Mouse (Mus musculus): ENCODE results near the gene Npff.

The Npff gene

DNA sequence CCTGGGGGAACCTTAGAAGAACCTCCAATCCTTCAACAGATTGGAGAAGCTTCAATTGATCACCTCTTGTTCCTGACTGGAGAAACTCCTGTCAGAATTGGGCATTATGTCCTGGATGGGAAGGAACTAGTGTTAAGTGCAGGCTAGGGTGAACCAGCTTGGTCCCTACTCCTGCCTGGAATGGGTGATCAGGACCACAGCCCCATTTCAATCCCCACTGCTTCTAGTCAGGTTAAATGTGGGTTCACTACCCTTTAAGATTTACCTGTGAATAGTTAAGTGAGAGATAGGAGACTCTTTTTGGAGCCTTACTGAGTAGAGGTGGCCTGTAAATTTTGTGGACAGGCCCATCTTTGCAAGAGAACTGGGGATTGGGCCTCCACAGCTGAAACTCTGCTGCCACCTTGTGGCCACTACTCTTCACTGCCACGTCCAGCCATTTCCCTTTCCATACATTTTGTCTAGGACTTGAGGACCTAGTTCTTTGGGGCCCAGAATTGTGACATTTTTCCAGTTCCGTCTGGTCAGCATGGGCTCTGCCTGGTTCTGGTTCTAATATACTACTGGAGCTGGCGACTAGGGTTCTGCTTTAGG lies at the start of gene Npff:
Gene Npff (minus strand): TSS at position 51 of the 594 bp plus-strand sequence.
- no peak for DNase-seq (ENCODE audit: low read depth)

DNA sequence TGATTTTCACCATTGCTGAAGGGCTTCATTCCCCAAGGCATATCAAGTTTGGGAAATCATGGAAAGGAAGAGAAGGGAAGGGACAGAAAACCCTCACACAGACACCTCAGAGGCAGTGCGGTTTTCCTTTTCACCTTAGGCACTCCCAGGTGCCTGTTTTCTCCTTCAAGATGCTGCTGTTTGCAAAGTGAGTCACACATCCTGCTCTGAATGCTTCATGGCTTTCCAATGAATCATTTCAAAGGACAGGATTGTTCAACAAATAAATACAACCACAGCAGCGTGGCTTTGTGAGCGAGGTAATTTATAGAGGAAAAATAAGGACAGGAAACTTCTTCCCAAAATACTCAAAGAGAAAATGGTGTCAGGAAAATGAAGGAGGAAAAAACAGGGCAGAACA lies 47.3 kb upstream of the Npff start:
- DNase-seq (ENCODE audit: low read depth) = peak; percentile 51

DNA sequence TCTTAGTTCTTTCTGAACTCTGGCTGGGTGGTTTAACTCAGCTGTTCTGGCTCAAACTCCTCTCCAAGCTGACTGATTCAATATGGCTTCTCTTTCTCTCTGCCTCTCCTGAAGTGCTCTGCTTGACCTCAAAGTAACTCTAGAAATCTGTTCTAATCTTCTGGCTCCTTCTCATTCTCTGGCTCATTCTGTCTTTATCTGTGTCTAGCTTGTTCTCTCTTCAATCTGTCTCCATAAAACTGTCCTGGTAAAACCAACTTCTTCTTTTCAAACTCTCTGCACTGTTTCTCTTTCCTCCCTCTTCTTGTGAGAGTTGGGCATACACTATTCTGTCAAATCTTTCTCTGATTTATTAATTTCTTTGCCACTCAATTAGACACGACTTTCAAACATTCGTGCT lies 43.1 kb upstream of the Npff start:
- DNase-seq (ENCODE audit: low read depth) = no peak

DNA sequence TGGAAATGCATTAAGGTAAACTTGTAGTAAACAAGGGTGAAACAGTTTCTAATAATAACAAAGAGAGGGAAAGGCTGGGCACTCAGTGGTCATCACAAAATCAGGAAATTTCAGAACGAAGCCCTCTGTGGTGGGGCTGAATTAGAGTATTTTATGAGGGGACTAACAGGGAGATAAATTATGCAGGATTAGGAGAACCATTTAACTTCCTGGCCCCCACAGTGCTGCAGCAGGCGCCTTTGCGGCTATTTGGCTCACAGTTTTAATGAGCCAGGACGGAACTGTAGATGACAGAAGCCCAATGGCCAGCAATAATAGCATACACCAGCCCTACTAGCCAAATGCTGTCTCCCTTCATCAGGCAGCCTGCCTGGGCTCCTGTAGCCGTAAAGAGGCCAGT lies 38.9 kb upstream of the Npff start:
- DNase-seq (ENCODE audit: low read depth) = no peak

DNA sequence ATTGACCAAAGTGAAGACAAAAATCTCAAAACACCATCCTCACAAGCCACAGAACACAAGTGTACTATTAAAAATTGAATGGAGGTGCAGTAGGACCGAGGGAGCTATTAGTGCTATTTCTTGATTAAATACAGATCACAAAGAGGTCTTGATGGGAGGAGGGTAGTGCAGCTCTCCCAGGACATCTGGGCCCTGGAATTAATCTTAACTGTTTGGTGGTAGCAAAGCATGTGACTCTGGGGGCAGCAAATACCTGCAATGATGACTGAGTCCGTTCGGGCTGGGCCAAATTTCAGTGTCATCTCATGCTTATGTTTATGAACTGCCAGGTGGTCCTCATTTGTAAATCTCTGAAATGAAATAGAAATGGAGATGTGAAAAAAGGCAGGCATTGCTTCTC lies 38.3 kb upstream of the Npff start:
- DNase-seq (ENCODE audit: low read depth) = no peak

DNA sequence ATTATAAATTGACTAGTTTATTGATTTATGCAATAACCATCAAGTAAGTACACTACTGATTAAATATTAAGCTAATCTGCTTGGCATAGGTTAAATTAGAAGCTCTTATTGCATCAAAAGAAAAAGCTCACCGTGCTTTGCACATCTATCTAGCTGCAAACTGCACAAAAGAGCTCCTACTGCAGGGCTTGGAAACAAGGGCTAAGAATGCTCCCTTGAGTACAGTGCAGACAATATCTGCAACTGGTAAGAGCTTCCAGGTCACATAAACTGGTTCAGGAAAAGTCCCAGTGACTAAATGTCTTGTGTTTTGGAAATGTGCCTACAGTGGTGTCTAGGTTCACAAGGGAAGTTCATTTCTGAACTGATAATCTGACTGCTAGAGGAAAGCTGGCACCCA lies 37.7 kb upstream of the Npff start:
- DNase-seq (ENCODE audit: low read depth) = no peak

DNA sequence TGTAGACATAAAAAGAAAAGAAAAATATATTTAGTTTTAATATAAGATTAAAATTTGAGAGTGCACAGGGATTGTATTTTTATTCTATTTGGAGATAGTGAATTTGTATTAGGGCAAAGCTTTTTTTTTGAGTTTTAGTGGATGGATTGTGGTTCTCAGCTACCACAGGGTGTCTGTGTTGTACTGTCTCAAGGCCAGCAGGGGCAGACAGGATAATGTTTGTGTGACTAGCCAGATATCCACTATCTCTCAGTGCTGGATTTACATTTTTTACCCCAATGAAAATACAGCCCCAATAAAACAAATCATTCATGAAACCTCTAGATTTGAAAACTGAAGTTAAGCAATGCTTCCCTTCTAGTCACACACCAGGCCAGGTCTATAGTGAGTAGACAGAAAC lies 32.8 kb upstream of the Npff start:
- no peak for DNase-seq (ENCODE audit: low read depth)

DNA sequence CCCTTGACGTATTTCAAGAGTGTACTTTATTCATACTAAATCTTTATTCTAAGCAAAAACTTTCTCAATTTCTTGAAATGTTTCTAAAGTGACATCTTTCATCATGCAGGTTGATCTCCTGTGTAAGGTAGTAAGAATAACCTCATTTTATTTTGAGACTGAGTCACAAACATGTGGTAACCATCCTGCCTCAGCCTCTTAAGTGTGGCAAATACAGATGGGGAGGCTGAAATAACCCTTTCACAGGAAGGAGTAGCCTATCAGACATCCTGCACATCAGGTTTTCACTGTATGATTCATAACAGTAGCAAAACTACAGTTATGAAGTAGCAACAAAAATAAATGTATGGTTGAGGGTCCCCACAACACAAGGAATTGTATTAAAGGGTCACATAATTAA lies 30.8 kb upstream of the Npff start:
- no peak for DNase-seq (ENCODE audit: low read depth)

DNA sequence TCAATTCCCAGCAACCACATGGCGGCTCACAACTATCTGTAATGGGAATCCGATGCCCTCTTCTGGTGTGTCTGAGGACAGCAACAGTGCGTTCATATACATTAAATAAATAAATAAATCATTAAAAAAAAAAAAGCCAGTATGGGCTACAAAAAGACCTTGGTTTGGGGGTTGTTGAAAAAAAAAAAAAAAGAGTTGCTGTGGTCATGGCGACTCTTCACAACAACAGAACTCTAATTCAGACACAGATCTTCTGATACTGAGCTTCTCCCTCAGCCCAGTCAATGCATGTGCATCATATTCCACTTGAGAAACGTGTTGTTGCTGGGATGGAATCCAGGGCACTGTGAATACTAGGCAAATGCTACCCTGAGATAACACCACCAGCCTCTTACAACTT lies 27.9 kb upstream of the Npff start:
- no peak for DNase-seq (ENCODE audit: low read depth)

DNA sequence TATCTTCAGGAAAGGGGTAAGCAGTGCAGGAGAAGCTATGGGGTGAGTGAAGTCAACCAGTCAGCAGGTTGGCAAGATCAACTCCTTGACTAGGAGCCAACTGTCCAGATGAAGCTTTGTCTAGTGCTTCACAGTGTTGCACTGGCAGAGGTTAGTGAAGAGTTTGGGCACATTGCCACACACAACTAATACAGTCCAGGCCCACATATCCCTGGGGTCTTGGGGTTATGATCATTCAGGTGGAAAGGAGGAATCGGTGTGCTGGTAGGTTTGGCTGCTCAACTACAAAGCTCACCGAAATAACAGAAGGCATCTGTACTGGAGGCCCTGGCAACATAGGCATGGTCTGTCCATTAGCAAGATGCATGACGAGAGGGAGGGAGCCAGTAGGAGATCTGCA lies 22.7 kb upstream of the Npff start:
- no peak for DNase-seq (ENCODE audit: low read depth)

DNA sequence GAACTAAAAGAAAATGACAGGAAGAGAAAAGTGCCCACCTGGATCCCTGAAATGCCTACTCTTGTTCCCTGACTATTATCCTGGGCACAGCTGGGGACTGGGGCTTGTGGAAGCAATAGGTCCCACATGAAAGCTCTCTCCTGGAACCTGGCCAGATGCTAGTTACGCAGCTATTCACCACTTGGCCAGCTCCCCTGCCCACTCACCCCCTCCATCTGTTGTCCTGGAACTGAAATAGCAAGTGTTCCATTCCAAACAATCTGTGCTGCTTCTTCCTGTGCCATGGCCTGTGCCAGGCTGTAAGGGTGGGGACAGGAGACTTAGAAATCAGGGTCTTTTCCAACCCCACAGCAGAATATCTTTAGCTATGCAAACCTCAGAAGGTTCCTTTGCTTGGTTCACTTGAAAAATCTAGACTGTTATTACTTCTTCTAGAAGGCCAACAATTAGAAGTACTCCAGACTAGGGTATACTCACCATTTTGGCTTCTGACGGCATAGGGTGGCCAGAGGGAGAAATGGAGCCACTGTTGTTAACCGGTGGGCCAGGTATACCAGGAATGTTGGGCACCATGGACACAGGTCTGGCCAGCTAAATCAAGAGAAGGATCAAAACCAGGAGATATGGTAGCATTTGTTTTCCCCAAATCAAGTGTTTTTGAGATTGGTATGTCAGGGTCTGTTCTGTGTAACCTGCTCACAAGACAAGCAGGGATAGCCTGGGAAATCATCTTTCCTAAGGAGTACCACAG lies 22.1 kb upstream of the Npff start:
- no peak for DNase-seq (ENCODE audit: low read depth)

DNA sequence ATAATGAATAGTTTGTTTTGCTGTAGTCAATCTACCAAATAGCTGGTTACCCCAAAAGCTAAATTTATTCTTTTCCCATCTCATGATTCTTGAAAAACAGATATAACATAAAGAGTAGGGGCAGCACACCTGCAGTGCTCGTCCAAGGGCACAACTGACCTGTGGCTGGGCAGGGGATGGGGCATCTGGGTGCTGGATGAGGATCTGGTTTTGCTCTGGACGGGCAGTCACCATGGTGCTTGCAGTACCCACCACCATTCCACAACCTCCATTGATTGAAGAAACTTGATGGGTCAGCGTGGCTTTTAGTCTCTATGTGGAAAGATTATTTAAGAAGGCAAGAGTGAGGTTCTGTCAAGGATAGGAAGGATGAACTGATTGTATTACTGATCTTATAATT lies 21.5 kb upstream of the Npff start:
- DNase-seq (ENCODE audit: low read depth) = no peak

DNA sequence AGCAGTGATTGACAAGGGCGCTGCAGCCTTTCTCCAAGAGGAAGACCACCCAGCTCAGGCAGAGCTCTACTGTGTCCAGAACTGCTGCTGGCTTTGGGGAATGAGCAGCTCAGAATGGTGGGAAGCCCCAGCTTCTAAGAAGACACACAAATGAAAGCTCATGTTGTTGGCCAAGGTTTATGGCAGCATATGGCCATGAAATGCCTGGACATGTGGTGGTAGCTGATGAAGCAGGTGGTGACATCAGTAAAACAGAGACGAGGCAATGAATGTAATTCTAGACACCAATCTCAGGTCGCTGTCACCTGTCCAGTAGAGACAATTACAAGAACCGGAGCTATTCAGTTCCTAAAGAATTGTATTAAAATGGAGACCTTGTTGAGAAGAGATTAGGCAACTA lies 20.1 kb upstream of the Npff start:
- DNase-seq (ENCODE audit: low read depth) = no peak

DNA sequence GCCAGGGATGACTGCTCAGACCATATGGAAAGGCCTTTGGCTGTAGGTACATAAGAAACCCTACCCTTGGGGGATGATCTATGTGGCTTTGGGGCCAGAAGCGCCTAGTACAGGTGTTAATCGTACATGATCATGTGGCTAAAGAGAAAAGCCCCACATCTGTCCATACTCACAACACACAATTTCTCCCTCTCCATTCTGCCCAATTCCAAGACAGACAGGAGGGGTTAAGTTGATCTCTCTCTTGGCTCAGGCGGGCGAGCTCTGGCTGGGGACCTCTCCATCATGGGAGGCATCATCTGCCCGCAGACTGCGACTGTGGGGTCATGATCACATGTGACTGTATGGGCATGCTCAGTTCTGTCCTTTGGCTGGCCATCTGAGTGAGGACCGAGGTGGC lies 9.2 kb upstream of the Npff start:
- DNase-seq (ENCODE audit: low read depth) = no peak

DNA sequence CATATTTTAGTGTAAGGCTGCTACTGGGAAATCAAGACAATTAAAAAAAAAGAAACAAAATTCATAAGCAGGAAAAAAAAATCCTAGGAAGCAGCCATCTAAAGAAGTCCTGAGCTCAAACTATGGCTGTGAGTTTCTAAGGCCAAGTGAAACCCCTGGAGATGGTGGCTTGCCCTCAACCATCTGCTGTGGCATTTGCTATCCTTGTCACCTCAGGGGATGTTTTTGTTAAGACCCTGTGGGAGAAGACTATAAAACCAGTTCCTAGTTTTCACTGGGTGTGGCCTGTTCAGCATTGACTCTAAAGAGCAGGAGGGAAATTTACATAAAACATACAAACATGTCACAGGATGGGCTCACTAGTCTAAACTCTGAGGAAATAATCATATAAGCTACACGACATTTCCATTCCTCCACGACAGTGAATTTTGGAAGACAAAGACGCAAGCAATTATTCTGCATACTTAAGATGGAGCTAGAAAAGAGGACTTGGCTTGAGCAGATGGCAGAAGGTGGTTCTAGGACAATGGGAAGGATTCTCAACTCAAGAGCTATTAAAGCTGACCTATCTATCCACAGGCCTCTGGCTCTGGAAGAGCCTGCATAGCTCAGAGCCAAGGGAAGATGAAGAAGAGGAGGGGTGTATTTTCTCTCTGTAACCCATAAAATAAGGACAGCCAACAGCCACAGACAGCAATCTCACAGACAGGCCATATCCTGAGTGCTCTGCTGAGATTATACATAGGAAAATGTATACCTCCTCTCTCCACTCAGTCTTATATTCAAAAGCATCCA lies 7.6 kb upstream of the Npff start:
- no peak for DNase-seq (ENCODE audit: low read depth)

DNA sequence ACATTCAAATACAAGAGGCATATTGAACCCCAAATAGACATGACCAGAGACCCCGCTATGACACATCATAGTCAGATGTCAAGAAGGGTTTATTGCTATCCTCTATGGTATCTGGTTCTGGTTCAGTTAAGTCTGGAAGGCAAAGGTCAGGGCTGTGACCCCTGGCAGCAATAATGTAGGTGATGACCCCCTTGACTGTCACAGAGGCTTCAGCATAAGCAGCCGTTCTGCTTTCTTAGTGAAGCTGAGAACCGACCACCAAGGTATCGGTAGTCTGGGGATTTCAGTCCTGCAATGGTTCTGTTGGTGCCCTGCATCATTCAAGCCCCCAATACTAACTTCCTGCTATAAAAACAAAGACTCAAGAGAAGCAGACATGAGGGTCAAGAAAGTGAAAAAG lies 6.8 kb upstream of the Npff start:
- no peak for DNase-seq (ENCODE audit: low read depth)

DNA sequence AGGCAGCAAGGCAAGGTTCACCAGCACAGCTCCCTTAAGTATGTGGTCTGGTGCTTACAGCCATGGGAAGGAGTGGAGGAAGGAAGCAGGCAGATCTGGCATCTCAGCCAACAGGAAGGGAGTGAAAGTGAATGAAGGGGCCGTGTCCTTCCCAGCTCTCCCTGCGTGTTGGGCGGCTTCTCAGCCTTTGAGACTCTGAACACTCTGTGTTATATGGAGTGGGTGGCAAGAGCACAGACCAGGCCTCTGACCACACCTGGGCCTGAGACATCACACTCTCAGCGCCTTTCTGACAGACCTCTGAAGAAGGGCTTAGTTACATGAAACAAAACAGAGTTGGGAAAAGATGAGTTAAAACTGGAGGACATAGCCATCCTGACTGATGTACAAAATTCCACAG lies 5.8 kb upstream of the Npff start:
- DNase-seq (ENCODE audit: low read depth) = no peak

DNA sequence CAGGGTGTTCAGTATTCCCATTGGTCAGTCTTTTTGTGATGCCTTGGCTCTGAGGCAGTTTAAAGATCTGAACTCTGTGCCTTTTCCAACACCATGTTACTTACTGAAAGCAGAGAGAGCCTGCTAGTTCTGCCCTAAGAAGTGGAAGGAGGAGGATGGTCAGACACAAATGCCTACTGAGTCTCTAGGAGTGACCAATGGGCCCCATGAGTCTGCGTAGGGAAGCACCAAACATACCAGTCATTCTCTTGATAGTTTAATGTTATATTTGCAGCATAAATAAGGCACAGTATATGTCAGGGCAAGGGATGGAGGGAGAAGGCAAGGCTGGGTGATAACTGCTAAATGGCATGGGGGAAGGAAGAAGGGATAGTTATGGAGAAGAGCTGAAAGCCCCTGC lies 3.7 kb upstream of the Npff start:
- no peak for DNase-seq (ENCODE audit: low read depth)

DNA sequence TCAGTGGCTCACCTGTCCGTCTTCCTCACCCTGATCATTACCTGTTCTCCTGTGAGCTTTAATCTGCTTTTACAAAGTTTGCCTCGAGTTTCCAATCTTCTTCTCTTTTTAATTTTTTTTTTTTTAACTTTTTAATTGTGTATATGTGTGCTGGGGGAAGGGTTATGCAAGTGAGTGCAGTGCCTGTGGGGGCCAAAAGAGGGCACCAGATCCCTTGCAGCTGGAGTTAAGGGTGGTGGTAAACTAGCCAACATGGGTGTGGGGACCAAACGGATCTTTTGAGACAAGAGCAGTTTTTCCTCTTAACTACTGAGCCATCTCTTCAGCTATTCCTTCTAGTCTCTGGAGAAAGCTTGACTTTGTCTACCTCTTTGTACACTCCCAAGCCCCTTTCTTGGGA lies 3.2 kb upstream of the Npff start:
- DNase-seq (ENCODE audit: low read depth) = no peak

DNA sequence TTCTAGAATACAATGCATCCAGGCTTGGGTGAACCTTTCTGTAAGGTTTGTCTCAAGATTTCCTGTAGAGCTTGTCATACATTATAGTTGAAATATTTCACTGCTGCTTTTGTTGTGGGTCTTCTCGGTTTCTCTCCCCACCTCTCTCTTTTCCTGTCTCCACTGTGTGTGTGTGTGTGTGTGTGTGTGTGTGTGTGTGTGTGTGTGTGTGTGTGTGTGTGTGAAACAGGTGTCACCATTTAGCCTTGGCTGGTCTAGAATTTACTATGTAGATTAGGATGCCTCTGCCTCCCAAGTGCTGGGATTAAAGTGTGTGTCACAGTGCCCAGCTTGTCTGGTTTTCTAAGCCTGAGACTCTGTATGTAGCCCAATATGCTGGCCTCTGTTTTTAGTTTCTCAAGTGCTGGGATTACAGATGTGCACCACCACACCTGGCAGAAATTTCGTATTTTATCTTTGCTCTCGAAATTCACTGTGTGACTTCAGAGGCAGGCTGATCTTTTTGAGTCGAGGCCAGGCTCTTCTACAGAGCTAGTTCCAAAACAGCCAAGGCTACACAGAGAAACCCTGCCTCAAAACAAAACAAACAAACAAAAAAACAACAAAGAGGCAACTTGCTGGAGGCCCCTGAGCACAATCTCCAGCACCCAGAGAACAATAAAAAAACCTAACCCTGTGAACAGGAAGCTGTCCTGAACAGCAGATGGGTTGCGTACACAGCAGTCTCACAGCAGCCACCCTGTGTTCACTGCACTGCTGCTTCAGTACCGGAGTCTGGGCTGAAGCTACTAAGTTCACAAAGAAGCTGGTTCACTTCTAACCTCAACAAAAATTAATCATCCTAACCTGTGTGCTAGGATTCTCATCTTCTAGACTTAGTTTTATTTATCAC lies 1.6 kb upstream of the Npff start:
- DNase-seq (ENCODE audit: low read depth) = no peak

DNA sequence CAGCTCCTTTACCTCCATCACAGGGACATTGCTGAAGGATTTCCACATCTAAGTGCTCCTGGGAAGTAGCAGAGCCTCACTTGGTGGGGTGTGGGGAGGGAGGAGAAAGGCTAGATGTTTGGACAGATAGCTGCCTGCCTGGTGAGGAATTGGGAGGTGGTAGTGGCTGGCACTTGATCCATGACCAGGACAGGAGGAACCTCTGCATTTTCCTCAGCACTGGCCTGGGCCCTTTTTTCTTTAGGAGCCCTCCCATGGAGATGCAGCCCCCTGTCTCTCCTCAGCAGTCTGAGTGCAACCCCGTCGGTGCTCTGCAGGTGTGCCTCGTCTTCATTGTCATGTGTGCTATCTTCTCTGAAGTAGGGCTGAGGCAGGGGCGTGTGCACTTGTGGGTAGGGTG lies 3.3 kb downstream of the Npff start:
- DNase-seq (ENCODE audit: low read depth) = no peak

DNA sequence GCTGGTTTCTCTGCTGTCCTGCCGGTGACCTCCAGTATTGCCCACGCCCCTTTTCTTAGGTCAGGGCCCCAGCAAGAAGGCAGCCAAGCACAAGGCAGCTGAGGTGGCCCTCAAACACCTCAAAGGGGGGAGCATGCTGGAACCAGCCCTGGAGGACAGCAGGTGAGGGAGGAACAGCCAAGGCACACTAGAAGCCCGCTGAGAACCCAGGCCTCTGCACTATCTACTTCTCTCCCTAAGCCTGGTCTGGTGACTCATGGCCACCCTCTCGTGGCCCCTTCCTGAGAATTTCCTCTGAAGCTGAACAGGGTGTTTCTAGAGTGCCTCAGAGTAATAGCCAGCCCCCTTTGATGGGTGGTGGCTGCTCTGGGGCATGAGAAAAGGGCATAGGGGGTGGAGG lies 4.3 kb downstream of the Npff start:
- DNase-seq (ENCODE audit: low read depth) = no peak
